Mouse (Mus musculus): ENCODE data around the gene Pou6f1. TPM values are rescaled to one million over a fixed set of nuclear protein-coding genes. Genes with fewer than 3 reads are reported as not detected.
"Not testable (repeated sequence)": the region's sequence is repeated elsewhere in the genome, so short reads cannot be mapped to it uniquely, and the experiment has no call there.

The Pou6f1 gene
- total and polyA plus RNA-seq, 3 experiments: 14.4 to 25.1 (median 18.3) TPM

- DNase-seq: peak; percentile 29
Observed at GRCm38 (mm10) chr15:100619200-100619599, 19.4 kb upstream of the Pou6f1 start.

DNA sequence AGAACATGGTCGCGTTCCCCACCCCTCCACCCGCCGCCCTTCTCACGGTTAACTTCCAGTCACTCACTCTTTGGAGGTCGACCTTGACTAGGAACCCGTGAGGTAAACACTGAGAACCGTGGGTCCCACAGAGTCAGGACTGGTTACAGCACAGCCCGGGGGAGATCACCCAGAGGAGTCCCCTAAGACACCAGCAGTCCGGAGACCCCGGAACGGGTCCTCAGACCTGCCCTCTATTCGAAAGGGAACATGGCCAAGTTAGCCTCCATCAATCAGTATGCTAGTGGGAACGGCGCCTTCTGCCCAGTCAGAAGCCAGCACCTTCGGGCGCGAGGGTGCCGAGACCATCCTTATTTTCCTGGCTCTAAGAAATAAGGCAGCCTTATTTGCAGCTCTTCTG, 16.4 kb upstream of the Pou6f1 start:
- DNase-seq: no peak

- peak; percentile 93 for DNase-seq
Observed at GRCm38 (mm10) chr15:100615825-100616220, 16.0 kb upstream of the Pou6f1 start.

- peak; percentile 99 for DNase-seq
Observed at GRCm38 (mm10) chr15:100614996-100615824, 15.4 kb upstream of the Pou6f1 start, which contains the start of gene Dazap2. Dazap2 (plus strand) TSS chr15:100615349.

GRCm38 (mm10) chr15:100614218-100614995, 14.6 kb upstream of the Pou6f1 start:
- DNase-seq: no peak

GRCm38 (mm10) chr15:100613584-100613983, 13.8 kb upstream of the Pou6f1 start:
- peak; percentile 86 for DNase-seq

- DNase-seq: no peak
Observed at GRCm38 (mm10) chr15:100612432-100612831, 12.6 kb upstream of the Pou6f1 start.

DNA sequence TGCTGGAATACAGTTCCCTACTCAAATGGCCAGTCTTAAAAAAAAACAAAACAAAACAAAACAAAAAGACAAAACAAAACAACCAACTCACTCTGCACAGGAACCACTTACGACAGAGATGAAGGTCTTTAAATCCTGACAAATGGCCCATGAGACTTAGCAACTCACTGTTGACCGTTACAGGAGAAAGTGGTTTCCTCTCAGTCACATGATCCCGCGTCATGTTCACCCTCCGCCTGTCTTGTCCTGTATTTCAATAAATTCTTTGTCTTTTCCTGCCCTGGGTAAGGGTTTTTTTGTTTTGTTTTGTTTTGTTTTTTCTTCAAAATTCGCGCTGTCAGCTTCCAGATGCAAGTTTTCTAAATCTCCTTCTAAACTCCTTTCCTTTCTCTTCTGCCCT, 12.2 kb upstream of the Pou6f1 start:
- no peak for DNase-seq

- not testable (repeated sequence) for DNase-seq
Observed at GRCm38 (mm10) chr15:100606677-100607076, 6.9 kb upstream of the Pou6f1 start.

GRCm38 (mm10) chr15:100601669-100602068, 1.9 kb upstream of the Pou6f1 start:
- no peak for DNase-seq

DNA sequence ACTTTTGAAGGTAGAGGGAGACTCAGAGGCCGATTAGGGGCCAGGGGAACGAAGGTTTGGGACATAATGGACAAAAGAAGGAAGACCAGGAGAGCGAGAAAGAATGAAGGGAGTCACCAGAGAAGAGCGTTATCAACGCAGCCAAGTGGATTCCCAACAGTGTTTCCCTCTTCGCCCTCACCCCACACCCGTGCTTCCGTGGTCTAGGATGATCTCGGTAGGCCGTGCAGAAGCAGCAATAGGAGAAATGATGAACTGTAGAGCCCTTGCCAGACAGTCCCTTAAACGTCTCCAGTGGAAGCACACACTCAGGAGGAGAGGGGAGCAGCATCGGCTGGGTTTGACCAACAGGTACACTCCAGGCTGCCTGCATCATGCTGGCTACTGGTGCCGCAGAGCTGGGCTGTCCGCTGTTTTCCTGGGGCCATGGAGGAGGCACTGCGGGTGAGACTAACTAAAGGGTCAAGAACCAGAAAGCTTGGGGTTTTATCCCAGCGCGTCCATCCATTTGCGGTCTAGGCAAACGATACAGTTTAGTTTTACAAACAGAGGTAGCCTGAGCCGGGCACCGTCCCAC, 1.0 kb upstream of the Pou6f1 start:
- DNase-seq: no peak

DNA sequence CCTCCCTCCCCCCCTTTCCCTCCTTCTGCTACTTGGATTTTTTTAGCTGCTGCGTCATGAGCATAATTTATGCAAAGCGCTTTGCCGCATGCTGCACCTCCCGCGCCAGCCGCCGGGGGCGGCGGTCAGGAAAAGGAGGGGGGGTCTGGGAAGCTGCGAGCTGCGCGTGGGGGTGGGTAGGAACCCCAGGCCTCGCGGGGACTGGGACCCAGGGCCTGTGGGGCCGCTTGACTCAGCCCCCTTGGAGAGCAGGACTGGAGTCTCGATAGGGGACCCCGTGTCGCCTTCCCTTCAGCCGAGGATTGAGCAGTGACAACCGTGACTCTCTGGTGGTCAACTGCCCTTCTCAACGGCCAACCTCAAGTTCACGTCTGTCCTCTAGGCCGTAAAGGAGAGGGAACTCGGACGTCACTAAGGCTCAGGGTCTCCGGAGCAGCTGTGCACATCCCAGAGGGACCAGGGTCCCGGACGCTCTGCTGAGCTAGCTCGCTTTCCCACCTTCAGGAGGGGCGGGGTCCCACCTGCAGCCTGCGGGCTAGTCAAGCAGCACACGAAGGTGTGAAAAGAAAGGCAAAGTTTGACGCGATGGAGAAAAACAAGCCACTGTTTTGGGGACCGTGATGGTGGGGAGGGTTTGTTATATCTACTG, 387 bp upstream of the Pou6f1 start:
- peak; percentile 87 for DNase-seq

DNA sequence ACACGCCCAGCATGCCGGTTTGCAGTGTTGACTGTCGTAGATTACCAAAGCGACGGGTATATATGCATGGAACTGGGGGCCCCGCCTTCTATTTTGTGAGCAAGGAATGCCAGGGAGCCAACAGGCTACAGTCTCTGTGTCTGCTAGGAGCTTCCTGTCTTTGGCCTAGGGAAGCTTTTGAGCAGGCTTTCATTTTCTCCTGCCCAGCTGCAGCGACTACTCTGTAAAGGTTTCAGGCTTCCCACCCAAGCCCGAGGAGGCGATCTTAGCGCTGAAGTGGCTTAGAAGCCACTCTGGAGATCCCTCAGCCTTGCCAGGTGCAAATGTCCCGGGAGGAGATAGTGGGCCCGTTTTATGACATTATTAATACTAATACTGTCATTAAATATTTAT, 905 bp downstream of the Pou6f1 start:
- DNase-seq: peak; percentile 68

- DNase-seq: no peak
Observed at GRCm38 (mm10) chr15:100598287-100598882, 1.4 kb downstream of the Pou6f1 start.

- no peak for DNase-seq
Observed at GRCm38 (mm10) chr15:100592817-100593216, 7.0 kb downstream of the Pou6f1 start.

- no peak for DNase-seq
Observed at GRCm38 (mm10) chr15:100590436-100590835, 9.3 kb downstream of the Pou6f1 start.

GRCm38 (mm10) chr15:100588297-100588696, 11.5 kb downstream of the Pou6f1 start:
- no peak for DNase-seq

- DNase-seq: no peak
Observed at GRCm38 (mm10) chr15:100587166-100587565, 12.6 kb downstream of the Pou6f1 start.

DNA sequence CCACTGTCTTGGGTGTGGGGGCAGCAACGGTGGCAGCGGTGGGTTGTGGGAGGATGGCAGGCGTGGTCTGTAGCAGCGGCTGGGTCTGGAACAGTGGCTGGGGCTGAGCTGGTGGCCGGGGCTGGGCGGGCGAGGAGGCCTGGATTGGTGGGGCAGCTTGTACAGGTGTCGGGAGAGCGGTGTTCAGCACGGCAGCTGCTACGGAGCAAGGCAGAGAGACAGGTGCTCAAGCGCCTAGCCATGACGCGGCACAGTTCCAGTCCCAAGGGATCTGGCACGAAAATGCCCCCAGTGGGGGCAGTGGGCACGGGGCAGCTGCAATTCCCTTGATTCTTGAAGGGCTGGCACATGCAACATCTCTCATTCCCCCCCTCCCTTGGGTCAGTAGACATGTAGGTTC, 13.9 kb downstream of the Pou6f1 start:
- no peak for DNase-seq

GRCm38 (mm10) chr15:100580108-100580507, 19.7 kb downstream of the Pou6f1 start:
- DNase-seq: no peak

DNA sequence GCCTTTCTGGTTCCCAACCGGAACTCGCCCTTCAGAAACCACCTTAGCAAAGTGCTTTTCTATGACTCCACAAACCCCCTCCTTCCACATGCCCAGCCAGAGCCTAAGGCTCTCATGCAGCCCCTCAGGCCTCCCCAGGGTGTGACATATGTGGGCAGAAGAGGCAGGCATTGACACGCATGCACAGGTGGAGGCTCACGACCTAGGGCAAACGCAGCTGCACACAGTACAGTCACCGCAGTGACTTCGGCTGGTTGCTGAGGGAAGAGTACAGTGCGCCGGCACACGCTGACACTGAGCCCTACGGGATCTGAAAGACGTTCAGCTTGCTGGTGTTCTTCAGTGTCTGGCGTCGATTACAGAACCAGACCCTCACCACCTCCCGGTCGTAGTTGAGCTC, 21.8 kb downstream of the Pou6f1 start:
- DNase-seq: no peak

- no peak for DNase-seq
Observed at GRCm38 (mm10) chr15:100576810-100577209, 23.0 kb downstream of the Pou6f1 start.
